Mouse (Mus musculus): ENCODE data around the gene Cc2d2b. TPM values are rescaled to one million over a fixed set of nuclear protein-coding genes. Genes with fewer than 3 reads are reported as not detected.

The Cc2d2b gene
- polyA plus RNA-seq, 1 experiment from 2014 or later: not detected

DNA sequence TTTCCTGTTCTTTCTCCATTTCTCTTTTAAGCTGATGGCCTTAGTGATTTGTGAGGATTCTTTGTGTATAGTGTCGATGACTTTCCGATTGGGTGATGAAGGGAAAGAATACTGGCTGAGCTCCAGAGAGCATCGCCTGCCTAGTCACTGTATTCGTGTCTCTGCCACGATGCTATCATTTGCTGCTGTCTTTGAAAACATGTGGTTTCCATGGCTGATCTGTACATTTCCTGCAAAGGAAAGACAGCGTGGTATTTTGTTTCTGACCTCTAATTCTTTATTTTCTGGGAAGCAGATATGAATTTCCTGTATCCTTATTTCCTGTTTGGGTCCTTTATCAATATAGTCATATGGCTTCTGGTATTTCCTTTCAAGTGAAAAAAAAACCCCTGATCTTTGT, 91.8 kb downstream of the Cc2d2b start:
- no peaks in the 10 kb centered on the region for H3K9me3 ChIP-seq (replicated peaks)
- no peaks in the 10 kb centered on the region for H3K27me3 ChIP-seq
- H3K27ac ChIP-seq (replicated peaks): no peak overlapping the region
- peaks cover 56% of the 10 kb centered on the region for H3K36me3 ChIP-seq
- H3K4me3 ChIP-seq (replicated peaks): no peak overlapping the region
- ATAC-seq (ENCODE audit: insufficient number of reproducible peaks, low FRiP score, low TSS enrichment, low read depth): no peak
- no peaks in the 10 kb centered on the region for H3K4me1 ChIP-seq
- no peak overlapping the region for H3K9ac ChIP-seq
- no peak overlapping the region for H3K4me2 ChIP-seq (replicated peaks)
- 64% methylated on average over 6 of the region's 6 CpGs for WGBS

DNA sequence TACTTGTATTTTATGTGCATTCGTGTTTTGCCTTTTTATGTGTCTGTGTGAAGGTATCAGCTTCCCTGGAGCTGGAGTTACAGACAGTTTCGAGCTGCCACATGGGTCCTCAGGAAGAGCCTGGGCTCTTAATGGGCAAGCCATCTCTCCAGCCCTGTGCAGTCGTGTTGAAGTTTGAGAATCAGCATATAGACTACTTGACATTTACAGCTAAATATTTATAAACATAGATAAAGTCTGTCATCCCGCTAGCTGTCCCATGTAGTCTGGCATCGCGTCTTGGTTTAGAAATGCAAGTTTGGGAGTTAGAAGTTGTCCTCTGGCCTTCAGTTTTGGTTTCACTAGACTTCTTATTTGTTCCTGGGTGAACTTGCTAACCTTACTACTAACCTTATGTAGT, 92.5 kb downstream of the Cc2d2b start:
- Histone ChIP-seq H3K9me3 (replicated peaks) (no peaks in the 10 kb centered on the region), H3K4me3 (replicated peaks) (no peak overlapping the region), H3K4me2 (replicated peaks) (no peak overlapping the region), H3K27me3 (no peaks in the 10 kb centered on the region), H3K36me3 (peaks cover 64% of the 10 kb centered on the region), H3K27ac (replicated peaks) (no peak overlapping the region), H3K9ac (no peak overlapping the region), H3K4me1 (no peaks in the 10 kb centered on the region)
- WGBS: 93% methylated on average over 6 of the region's 6 CpGs
- ATAC-seq (ENCODE audit: insufficient number of reproducible peaks, low FRiP score, low TSS enrichment, low read depth): no peak

DNA sequence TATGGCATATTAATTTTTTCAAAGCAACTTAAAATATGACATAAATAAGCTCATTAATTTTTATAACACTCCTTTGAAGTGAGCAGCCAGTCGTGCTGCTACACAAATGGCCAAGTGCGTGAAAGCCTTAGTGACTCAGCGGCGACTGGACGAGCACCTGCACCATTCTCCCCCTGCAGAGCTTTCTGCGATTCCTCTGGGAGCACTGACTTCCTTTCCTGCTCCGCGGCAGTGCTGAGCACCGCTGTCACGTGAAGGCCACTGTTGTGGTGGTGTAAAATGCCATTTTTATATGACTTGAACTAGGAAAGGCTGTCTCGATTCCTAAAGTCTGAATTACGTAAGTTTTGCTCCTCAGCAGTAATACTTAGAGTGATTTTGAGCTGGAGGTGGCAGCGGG, 93.0 kb downstream of the Cc2d2b start:
- WGBS: 84% methylated on average over 13 of the region's 13 CpGs
- ATAC-seq (ENCODE audit: insufficient number of reproducible peaks, low FRiP score, low TSS enrichment, low read depth): no peak
- H3K36me3 ChIP-seq: peaks cover 67% of the 10 kb centered on the region

DNA sequence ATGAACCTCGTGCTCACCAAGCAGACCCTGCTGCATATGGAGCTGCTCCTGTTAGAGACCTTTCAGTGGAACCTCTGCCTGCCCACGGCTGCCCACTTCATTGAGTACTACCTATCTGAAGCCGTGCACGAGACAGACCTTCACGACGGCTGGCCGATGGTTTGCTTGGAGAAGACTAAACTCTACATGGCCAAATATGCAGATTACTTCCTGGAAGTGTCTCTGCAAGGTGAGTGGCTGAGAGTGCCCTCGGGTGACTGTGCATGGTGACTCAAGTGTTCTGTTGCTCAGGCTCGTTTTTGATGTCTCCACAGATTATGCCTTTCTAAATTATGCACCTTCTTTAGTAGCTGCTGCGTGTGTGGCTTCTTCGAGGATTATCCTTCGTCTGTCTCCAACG, 96.2 kb downstream of the Cc2d2b start:
- Histone ChIP-seq H3K4me1 (no peaks in the 10 kb centered on the region), H3K9me3 (replicated peaks) (no peaks in the 10 kb centered on the region), H3K4me3 (replicated peaks) (no peak overlapping the region), H3K9ac (no peak overlapping the region), H3K36me3 (peaks cover 56% of the 10 kb centered on the region), H3K27ac (replicated peaks) (no peak overlapping the region), H3K4me2 (replicated peaks) (no peak overlapping the region), H3K27me3 (no peaks in the 10 kb centered on the region)
- 85% methylated on average over 13 of the region's 13 CpGs for WGBS
- ATAC-seq (ENCODE audit: insufficient number of reproducible peaks, low FRiP score, low TSS enrichment, low read depth): no peak

More for the DNA sequence above, 93.0 kb downstream of the Cc2d2b start:
- Histone ChIP-seq H3K27me3 (no peaks in the 10 kb centered on the region), H3K4me3 (replicated peaks) (no peak overlapping the region), H3K27ac (replicated peaks) (no peak overlapping the region), H3K4me2 (replicated peaks) (no peak overlapping the region), H3K9me3 (replicated peaks) (no peaks in the 10 kb centered on the region), H3K9ac (no peak overlapping the region), H3K4me1 (no peaks in the 10 kb centered on the region)

DNA sequence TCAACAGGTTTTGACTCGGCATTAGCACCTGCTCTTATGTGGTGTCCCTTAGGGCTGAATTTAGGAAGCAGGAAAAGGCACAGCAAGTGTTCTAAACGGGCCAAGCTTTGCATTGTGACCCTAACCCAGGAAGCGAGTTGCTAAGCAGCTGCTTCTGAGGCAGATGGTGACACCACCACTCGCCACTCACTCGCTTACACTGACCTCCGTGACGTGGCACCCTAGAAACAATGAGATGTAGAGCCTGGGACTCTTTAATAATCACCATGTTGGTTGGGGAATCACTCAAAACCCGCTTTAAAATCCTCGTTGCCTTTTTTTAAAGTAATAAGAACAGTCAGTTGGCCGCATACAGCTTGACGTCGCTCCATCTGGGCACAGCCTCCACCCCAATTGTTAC, 100.8 kb downstream of the Cc2d2b start:
- Histone ChIP-seq H3K27ac (replicated peaks) (no peak overlapping the region), H3K27me3 (no peaks in the 10 kb centered on the region), H3K4me2 (replicated peaks) (no peak overlapping the region), H3K4me1 (no peaks in the 10 kb centered on the region), H3K4me3 (replicated peaks) (no peak overlapping the region), H3K9ac (no peak overlapping the region), H3K36me3 (peaks cover 35% of the 10 kb centered on the region), H3K9me3 (replicated peaks) (no peaks in the 10 kb centered on the region)
- ATAC-seq (ENCODE audit: insufficient number of reproducible peaks, low FRiP score, low TSS enrichment, low read depth): no peak
- 87% methylated on average over 12 of the region's 12 CpGs for WGBS

DNA sequence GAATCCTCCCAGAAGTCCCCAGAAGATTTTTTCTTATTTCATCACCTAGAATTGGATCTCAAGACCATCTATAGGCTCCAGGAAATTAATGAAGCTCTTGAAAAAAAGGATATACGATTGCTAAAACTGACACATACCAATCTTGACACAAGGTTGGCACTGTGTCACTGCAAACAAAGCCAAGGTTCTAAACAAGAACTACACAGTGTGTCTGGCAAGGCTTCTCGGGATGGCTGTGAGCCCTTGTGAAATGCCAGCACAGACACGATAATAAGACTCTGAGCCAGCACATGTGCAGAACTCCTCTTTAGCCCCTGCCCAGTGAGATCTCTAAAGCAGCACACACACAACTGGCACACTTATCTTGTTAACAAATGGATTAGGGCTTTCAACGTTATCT, 111.0 kb downstream of the Cc2d2b start:
- Histone ChIP-seq H3K9me3 (replicated peaks) (no peaks in the 10 kb centered on the region), H3K4me2 (replicated peaks) (no peak overlapping the region), H3K4me1 (no peaks in the 10 kb centered on the region), H3K27me3 (no peaks in the 10 kb centered on the region), H3K36me3 (no peaks in the 10 kb centered on the region), H3K4me3 (replicated peaks) (no peak overlapping the region), H3K9ac (no peak overlapping the region), H3K27ac (replicated peaks) (no peak overlapping the region)
- no peak for ATAC-seq (ENCODE audit: insufficient number of reproducible peaks, low FRiP score, low TSS enrichment, low read depth)
- 49% methylated on average over 4 of the region's 4 CpGs for WGBS

DNA sequence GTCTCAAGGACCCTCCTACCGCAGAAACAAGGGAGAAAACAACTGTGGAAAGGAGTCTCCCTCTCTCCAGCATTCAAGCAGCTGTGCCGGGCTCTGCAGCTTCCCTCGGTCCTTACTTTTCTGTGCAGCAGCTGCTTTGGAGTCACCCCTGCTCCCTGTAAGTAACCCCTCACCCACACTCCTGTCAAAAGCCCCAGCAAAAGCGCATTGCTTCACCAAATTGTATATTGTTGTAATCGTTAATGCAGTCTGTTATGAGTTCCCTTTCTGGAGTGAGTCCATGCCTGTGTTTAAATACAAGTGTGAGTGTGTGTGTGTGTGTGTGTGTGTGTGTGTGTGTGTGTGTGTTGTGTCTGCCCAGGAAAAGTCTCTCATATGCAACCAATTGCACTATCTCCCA, 119.7 kb downstream of the Cc2d2b start:
- Histone ChIP-seq H3K27me3 (peaks cover 15% of the 10 kb centered on the region; the same call in 1 of the 2 replicates), H3K36me3 (no peaks in the 10 kb centered on the region), H3K27ac (replicated peaks) (no peak overlapping the region), H3K4me2 (replicated peaks) (no peak overlapping the region), H3K4me3 (replicated peaks) (no peak overlapping the region), H3K4me1 (no peaks in the 10 kb centered on the region), H3K9ac (no peak overlapping the region), H3K9me3 (replicated peaks) (no peaks in the 10 kb centered on the region)
- no peak for ATAC-seq (ENCODE audit: insufficient number of reproducible peaks, low FRiP score, low TSS enrichment, low read depth)
- 23% methylated on average over 5 of the region's 5 CpGs for WGBS

DNA sequence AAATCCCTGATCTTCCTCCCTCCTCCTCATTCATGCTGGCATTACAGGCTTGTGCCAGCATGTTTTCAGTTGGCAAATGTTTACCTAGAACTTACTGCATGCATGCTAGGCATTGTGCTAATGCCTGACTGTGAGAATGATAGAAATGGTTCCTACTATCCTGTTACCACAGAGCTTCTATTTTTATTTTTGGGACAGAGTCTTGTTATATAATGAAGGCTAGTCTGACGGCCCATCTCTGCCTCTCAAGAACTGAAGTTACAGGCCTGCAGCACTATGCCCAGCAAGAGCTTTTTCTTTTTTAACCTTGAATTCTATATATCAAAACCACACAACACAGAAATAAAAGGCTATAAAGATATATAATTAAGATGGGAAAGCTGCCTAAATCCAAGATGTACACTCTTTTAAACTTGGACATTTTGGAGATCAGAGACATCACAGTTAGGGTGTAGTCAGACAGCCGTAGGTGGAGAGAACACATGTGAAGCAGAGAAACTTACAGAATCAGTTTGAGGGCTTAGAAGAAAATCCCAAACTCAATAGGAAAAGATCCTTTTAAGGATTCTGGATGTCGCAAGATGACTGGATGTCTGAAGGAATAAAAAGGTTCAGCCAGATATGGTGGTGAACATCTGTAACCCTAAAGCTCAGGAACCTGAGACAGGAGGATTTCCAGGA, 121.0 kb downstream of the Cc2d2b start:
- H3K27ac ChIP-seq (replicated peaks): no peak overlapping the region
- 81% methylated on average over 3 of the region's 3 CpGs for WGBS
- H3K36me3 ChIP-seq: no peaks in the 10 kb centered on the region
- H3K9ac ChIP-seq: no peak overlapping the region
- ATAC-seq (ENCODE audit: insufficient number of reproducible peaks, low FRiP score, low TSS enrichment, low read depth): no peak
- H3K9me3 ChIP-seq (replicated peaks): no peaks in the 10 kb centered on the region
- no peak overlapping the region for H3K4me3 ChIP-seq (replicated peaks)
- peaks cover 18% of the 10 kb centered on the region for H3K27me3 ChIP-seq
- H3K4me2 ChIP-seq (replicated peaks): no peak overlapping the region
- H3K4me1 ChIP-seq: no peaks in the 10 kb centered on the region

DNA sequence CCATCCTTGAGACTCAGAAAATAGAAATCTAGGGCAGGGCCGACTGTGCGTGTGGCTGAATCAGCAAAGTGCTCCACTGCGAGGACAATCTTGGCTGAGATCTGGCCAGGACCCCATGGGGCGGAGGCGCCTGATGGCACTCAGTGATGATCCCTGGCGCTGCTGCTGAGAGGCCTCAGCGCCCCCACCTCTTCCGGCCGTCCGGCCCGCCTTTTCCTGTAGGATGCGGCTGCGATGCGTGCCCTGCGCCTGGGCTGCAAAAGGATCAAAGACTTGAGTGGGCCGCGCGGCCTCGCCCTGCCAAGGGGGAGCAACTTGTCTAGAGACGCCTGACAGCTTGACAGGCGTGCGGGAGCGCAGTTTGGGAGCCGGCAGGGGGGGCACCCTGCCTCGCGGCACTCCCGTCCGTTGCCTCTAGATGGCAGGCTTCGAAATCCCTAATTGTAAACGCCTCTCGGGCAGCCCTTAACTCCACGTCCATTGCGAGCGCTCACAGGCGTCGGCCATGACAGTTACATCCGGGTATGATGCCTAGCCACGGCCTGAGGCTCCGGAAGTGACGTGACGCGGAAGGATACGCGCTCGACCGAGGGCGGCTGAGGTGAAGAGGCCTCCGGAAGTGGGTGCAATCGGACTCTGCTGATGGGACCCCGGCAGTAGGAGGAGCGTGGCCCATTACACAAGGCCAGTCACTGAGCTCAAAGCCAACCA, 124.6 kb downstream of the Cc2d2b start:
- peaks cover 47% of the 10 kb centered on the region for H3K27me3 ChIP-seq
- WGBS: 2% methylated on average over 51 of the region's 51 CpGs
- peak overlapping the region; percentile 84 for H3K4me2 ChIP-seq (replicated peaks)
- ATAC-seq (ENCODE audit: insufficient number of reproducible peaks, low FRiP score, low TSS enrichment, low read depth): peak; percentile 91
- no peaks in the 10 kb centered on the region for H3K4me1 ChIP-seq
- H3K36me3 ChIP-seq: no peaks in the 10 kb centered on the region
- peak overlapping the region; percentile 56 for H3K4me3 ChIP-seq (replicated peaks)
- H3K9me3 ChIP-seq (replicated peaks): no peaks in the 10 kb centered on the region
- H3K27ac ChIP-seq (replicated peaks): peak overlapping the region; percentile 81
- H3K9ac ChIP-seq: 0 out of 2 replicates have a peak overlapping the region, but pooled peaks have one; percentile 39

Other genes starting within 250 kb of the Cc2d2b start
- 54.0 and 55.6 TPM in 2 replicates for gene Sorbs1, start 235.0 kb upstream of the Cc2d2b start, polyA plus RNA-seq (2015; fragmentation: Nextera tagmentation; extraction: Ambion mirVana)
- 64.5 and 65.2 TPM in 2 replicates for gene Aldh18a1, start 160.3 kb upstream of the Cc2d2b start, polyA plus RNA-seq (2015; fragmentation: Nextera tagmentation; extraction: Ambion mirVana)
- 13.9 TPM in 2 replicates for gene Tctn3, start 136.5 kb upstream of the Cc2d2b start, polyA plus RNA-seq (2015; fragmentation: Nextera tagmentation; extraction: Ambion mirVana)
- gene Entpd1, start 136.4 kb upstream of the Cc2d2b start, polyA plus RNA-seq (2015; fragmentation: Nextera tagmentation; extraction: Ambion mirVana): 16.7 and 17.6 TPM in 2 replicates
- 11.1 TPM in 2 replicates for gene Ccnj, start 82.5 kb downstream of the Cc2d2b start, polyA plus RNA-seq (2015; fragmentation: Nextera tagmentation; extraction: Ambion mirVana)
- gene Zfp518a, start 146.0 kb downstream of the Cc2d2b start, polyA plus RNA-seq (2015; fragmentation: Nextera tagmentation; extraction: Ambion mirVana): 9.5 and 10.3 TPM in 2 replicates
- gene Blnk, start 245.8 kb downstream of the Cc2d2b start, polyA plus RNA-seq (2015; fragmentation: Nextera tagmentation; extraction: Ambion mirVana): 4.6 and 5.2 TPM in 2 replicates